Mouse (Mus musculus) neural tube, embryonic 10.5 days (tissue): ENCODE results near the gene Kif2c.

Experiments
- DNase-seq: peaks from one replicate; pipeline ENCODE4 v3.0.0-alpha.2; 2017; ENCODE audit warnings: low spot score; ENCODE audit errors: extremely low spot score

Gene Kif2c

DNA sequence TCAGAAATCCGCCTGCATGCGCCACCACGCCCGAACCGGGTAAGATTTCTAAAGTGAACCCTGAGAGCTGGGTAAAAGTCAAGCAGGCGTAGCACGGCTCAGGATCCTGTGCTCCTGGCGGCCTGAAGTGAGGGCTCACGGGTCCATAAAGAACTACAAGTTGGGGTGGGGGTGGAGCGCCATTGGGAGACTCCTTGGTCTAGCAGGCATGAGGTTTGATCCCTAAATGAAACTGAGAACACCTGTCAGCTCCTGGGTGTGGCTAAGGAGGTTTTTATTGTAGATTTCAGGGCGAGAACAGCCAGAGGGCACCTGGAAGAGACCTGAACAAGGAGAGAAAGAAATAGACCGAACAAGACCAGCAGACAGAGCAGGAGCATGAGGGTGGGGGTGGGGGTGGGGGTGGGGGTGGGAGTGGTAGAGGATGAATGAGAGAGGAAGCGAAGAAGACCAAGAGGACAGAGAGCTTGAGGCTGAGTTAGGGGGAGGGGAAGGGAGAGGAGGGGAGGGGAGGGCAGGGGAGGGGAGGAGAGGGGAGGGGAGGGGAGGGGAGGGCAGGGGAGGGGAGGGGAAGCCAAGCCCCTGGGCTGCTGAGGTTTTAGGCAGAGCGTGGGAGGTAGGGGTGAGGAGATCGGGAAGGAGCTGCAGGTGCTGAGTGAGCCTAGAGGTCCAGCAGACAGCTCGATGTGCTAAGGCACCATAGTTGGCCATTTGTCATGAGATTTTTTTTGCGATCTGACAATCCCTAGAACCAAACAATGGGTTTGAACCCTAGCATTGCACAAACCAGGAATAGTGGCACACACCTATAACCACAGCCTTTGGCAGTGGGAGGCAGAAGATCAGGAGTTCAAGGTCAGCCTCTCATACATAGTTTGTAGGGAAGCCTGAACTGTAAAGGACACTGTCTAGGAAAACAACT is 43.9 kb downstream of the Kif2c start:
- no peak for DNase-seq

DNA sequence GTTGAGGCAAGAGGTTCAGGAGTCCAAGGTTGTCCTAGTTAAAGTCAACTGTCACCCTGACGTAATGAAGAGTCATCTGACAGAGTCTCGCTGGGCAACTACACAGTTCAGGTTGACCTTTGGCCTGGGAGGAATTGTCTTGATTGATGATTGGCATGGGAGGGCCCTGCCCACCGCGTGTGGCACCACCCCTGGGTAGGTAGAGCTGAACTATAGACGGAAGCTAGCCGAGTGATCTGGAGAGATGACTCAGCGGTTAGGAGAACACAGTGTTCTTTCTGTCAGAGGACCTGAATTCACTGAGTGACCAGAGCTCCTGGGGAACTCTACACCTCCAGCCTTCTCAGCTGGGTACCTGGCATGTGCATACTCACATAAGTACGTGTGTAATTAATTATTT is 46.4 kb downstream of the Kif2c start:
- DNase-seq = no peak

DNA sequence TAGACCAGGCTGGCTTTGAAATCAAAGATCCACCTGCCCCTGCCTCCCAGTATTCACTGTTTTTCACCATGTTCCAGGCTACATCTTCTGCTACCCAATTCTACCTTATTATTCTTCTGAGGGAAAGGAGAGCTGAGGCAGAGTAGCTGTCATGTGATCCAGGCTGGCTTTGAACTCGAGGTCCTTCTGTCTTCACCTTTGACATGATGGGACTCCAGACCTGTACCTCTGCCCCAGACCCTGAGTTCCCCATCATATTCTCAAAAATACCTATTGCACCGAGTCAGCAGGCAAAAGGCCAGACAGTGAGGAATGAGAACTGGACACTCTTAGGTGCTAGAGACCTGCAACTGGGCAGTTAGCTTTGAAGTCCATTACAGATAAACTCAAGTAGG is 47.8 kb downstream of the Kif2c start:
- DNase-seq = no peak

DNA sequence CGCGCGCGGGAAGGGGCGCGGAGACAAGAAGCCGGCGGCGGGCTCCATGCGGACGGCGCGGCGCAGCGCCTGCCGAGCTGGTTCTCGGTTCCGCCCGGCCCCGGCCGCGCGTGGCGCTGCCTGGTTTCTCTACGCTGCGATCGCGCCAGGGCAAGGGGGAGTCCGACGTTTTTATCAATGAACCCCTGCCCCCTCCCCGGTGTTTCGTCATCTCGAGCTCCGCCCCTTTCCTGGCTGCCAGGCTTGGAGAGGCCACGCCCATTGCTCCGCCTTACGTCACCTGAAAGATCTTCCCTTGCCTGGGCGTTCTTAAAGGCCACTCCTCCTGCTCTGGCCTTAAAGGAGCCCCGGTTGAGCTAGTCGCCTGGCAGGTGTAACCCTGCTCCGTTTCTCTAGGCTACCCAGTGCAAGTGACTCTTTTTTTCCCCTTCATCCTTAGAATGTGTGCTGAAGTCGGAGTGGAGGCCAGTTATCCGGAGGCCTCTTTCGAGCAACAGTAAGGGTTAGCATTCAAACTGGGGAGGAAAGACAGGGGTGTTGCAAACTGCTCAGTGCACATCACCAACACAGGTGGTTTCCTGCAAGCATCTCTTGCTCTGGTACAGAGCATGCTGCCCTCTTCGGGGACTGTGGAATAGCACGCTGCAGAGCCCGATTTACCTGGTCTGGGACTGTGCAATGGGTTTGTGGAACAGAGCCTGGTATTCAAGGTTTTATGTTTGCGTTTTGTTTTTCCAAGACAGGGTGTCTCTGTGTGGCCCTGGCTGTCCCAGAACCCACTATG is 48.4 kb downstream of the Kif2c start, which contains the start of gene Plk3:
Plk3 (minus strand) TSS at position 147 of the 784 bp plus-strand sequence.
- DNase-seq = peak; percentile 96

DNA sequence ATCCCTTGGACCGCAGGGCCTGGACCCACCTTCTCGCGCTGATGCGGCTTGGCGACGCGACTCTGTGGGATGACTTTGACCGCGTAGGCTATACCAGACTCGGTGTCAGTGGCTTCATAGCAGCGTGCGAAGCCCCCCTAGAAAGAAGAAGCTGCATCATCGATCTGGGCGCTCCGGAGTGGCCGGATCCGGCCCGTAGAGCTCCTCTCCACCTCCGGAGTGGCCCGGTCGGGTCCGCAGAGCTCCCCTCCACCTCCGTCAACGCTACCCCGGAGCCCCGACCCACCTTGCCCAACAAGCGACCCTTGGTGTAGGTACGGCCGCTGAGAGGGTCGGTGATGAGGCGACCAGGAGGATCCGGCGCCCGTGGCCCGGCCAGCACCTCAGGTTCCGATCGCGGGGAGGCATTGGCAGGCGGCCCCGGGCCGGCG is 49.1 kb downstream of the Kif2c start:
- peak; percentile 73 for DNase-seq

DNA sequence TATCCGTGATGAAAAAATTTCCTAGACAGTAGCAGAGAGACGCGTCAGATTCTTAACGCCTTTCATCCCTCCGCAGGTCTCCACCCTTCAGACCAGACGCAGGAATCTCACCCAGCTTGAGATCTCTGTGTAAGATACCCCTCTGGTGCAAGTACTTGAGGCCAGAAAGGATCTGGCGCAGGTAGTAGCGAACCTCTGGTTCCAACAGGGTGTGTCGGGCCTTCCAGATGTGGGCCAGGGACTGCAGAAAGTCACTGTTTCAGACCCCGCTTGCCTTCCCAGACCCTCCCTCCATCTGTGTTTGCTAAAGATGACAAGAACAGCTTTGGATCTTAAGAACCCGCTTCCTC is 49.7 kb downstream of the Kif2c start:
- no peak for DNase-seq

GRCm38 (mm10) chr4:117131890-117132793 is 50.3 kb downstream of the Kif2c start:
- DNase-seq = peak; percentile 79

DNA sequence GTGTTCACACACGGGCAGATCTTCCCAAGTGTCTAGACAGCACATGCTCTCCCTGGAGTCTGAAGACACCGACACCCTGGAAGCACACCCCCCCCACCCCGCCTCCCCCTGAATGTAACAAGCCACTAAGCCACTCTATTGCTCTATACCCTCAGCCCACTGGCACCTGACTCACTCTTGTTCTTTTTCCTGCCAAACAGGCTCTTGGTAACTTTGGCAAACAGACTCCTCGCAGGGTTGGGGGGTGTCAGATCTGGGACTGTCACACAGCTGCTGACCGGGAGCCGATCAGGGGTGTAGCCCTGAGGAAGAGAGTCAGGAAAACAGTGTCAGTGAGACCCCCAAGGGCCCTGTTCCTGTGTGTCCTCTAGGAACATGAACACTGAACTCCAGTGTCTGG is 51.2 kb downstream of the Kif2c start:
- DNase-seq = no peak

- DNase-seq = no peak
These were observed 51.6 kb downstream of the Kif2c start for GRCm38 (mm10) chr4:117130790-117131189.

GRCm38 (mm10) chr4:117127991-117128686 is 54.3 kb downstream of the Kif2c start:
- no peak for DNase-seq

DNA sequence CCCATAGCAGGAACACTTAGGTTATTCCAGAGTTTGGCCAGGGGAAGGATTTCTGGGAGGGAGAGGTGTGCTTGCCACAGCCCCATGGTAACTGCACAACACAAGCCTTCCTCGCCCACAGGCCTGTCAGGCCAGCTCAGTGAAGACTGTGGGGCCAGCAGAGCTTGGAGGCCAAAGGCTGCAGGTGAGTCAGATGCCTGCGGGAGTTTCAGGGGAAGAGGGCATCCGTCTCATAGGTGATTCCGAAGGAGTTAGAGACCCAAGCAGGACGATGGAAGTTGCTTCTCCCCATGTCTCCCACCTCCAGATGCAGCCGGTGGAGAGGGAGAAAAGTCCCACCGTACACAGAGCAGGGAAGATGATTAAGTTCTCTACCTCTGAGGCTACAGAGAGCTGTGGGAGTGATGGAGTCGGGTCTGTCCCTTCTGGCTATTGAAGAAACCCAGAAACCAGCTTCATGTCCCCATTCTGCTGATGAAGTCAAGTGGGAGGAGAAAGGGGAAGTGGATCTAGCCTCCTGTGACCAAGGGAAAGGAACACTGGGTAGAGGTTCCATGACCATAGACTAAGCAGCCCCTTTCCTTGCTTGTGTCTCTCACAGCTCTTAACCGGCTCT is 55.7 kb downstream of the Kif2c start, which contains the start of gene Tctex1d4:
Tctex1d4 (plus strand) TSS at position 120 of the 616 bp plus-strand sequence.
- no peak for DNase-seq

DNA sequence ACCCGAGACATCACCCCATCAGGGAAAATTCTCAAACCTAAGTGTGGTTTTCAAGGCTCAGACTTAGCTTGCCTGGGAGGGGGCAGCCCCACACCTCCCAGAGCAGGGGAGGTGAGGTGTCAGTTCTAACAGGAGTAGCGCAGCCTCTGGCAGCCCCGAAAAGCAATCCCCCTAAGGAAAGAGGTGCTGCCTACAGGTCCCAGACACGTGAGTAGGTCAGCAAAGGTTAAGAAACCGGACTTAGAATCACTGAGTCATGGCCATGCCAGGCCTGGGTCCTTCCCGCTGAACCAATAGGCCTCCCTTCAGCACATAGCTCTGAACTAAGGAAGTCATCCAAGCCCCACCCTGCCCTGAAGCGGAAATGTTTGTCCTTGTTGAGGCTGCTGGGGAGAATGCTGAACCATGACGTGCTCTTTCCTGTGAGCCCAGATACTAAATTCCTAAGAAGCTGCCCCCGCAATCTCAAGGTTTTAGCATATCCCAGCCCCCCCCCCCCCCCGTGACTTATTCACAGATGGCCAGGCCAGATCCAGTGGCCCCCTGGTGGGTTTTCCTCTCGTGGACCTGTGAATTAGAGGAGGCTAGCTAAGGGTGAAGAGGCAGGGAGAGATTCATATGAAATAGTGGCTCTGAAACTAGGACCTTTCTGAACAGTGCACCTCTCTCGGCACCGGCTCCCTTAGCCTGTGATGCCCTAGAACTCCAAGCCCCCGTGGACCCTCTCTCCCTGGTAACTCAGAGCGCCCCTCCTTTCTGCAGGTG is 56.3 kb downstream of the Kif2c start:
- DNase-seq = peak; percentile 44

- DNase-seq = peak; percentile 25
These were observed 57.0 kb downstream of the Kif2c start, which contains the start of gene Btbd19 for GRCm38 (mm10) chr4:117125348-117125909. Gene Btbd19, minus strand, starts transcription at chr4:117125725.

DNA sequence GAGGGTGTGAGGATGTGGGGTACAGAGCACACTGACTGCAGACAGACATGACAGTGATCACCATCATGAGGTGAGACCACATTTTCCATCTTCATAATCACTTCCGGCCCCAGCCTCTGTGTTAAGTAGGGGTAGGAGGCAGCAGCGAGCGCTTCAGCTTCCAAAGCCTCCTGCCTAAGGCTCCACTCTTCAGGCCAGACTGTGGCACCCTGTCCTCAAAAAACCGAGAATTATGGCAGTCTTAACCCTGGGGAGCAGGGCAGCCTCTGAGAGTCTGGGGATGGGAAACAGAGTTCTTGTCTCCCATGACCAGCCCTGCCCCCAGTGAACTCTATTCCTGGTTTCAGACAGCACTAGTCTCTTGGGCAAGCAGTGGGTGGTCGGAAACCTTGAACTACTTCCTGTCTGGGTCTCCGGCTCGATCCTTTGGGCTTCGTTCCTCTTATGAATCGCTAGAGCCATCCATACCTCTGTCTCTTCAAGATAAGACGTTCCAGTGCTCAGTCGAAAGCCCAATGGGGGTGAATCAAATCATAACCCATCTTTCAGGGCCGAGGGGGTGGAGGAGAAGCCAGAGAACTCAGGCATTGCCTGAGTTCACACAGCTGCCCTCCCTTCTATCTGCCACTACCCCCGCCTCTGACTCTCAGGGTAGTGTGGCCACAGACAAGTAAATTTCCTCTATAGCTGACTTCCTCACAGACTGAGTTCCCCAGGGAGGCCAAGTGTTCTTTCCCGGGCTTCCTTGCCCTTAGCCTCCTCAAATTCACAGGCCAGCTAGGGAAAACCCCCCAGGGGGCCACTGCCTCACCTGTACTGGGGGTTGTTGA is 57.7 kb downstream of the Kif2c start:
- DNase-seq = no peak

DNA sequence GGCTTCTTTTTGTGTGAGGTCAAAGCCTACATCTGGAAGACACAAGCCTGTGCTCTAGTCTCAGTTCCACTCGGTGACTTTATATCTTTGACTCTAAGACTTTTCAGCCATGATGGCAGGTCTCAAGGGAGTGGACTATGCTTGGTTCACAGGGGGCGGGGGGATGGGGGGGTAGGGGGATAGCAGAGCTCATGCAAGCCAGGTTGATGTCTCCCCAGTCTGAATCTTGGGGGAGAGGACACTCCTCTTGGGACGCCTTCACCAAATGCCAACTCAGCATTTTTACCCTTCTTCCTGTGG is 58.3 kb downstream of the Kif2c start:
- no peak for DNase-seq

DNA sequence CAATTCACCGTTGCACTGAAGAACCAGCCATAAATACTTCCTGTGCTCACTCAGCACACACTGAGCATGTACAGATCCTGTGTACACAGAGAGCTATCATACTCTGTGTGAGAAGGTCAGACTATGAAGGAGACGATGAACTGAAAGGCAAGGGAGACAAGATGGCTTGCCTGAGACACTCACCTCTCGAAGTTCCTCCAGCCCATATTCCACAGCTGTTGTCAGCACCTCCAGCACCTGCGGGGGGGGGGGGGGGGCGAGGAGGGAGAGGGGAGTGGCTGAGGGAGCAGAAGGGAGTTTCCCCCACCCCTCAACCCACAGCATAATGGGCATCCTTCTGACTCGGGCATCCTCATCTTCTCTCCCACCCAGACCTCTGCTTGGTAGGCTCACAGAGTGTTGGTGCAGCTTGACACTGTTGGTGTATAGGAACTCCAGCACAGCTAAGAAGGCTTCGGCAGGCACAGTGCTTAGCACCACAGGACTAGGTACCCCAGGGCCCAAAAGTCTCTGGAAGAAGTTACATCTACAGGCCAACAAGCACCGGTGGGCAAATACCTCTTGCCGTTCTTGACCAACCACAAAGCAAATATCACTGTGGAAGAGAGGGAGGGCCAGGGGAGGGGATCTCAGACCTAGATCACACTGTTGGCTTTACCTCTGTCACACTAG is 58.8 kb downstream of the Kif2c start:
- DNase-seq = no peak

- no peak for DNase-seq
These were observed 60.2 kb downstream of the Kif2c start for GRCm38 (mm10) chr4:117122209-117122608.
